Mouse (Mus musculus) forelimb bud, embryonic 11.5 days (tissue): Measurements from ENCODE around the gene Fam45a.
"Not testable (repeated sequence)": the region's sequence is repeated elsewhere in the genome, so short reads cannot be mapped to it uniquely, and the experiment has no call there.

Experiments used
- DNase-seq: peaks from one replicate; pipeline ENCODE4 v3.0.0-alpha.2; 2012; ENCODE audit warnings: low read depth, low spot score

Fam45a gene

GRCm38 (mm10) chr19:60845731-60846130 lies 34.3 kb downstream of the Fam45a start:
- no peak for DNase-seq

- peak; percentile 91 for DNase-seq
These were observed 49.7 kb downstream of the Fam45a start, which contains the start of gene Sfxn4 for GRCm38 (mm10) chr19:60860868-60861700. TSS of gene Sfxn4 (minus strand) at chr19:60861479.

- DNase-seq = not testable (repeated sequence)
These were observed 54.8 kb downstream of the Fam45a start for GRCm38 (mm10) chr19:60866169-60866568.

- no peak for DNase-seq
These were observed 59.1 kb downstream of the Fam45a start for GRCm38 (mm10) chr19:60870489-60870888.

- DNase-seq = no peak
These were observed 60.0 kb downstream of the Fam45a start for GRCm38 (mm10) chr19:60871366-60871765.

- DNase-seq = no peak
These were observed 60.9 kb downstream of the Fam45a start for GRCm38 (mm10) chr19:60872272-60872671.

- no peak for DNase-seq
These were observed 62.1 kb downstream of the Fam45a start for GRCm38 (mm10) chr19:60873501-60873900.

GRCm38 (mm10) chr19:60874064-60874694 lies 62.8 kb downstream of the Fam45a start, which contains the start of gene Prdx3:
TSS of gene Prdx3 (minus strand) at chr19:60874556.
- DNase-seq = peak; percentile 92

GRCm38 (mm10) chr19:60883129-60883528 lies 71.7 kb downstream of the Fam45a start:
- no peak for DNase-seq
